Comparison of ENCODE assay signal across 21 mouse cellular contexts in genomic region chr6:139750599-139750998, GRCm38 (mm10).
"Had no signal": no experiment of that assay in that cellular context is flagged by ENCODE, and none has a peak within 500 bp of the region (broad histone marks: within the 10 kb centered on the region; RNA-seq: fewer than 3 reads in every experiment).

No protein-coding gene starts in this region.

- H3K27ac ChIP-seq: gastrocnemius, adult 2 months; heart, embryonic 10.5 days; hindbrain, embryonic 10.5 days; hindbrain, embryonic 12.5 days; hindbrain, embryonic 14.5 days; intestine, embryonic 15.5 days; layer of hippocampus, adult 2 months; limb, embryonic 10.5 days; limb, embryonic 12.5 days had no signal

- DNase-seq: gastrocnemius, adult 2 months; gastrocnemius, postnatal 10 days; gastrocnemius, postnatal 25 days; heart, adult 18-20 months; heart, postnatal 10 days; heart, postnatal 4 days; kidney, adult 18-20 months; kidney, adult 8-10 months; kidney, postnatal 10 days; kidney, postnatal 25 days; kidney, postnatal 4 days; liver had no signal

- H3K4me3 ChIP-seq: gastrocnemius, adult 2 months; heart, embryonic 10.5 days; heart, embryonic 12.5 days; hindbrain, embryonic 10.5 days; hindbrain, embryonic 12.5 days; intestine, embryonic 15.5 days; layer of hippocampus, adult 2 months; limb, embryonic 10.5 days; limb, embryonic 12.5 days had no signal
